Mouse (Mus musculus): ENCODE data around the gene Itgam.
"Not testable (repeated sequence)": the region's sequence is repeated elsewhere in the genome, so short reads cannot be mapped to it uniquely, and the experiment has no call there.

The Itgam gene

DNA sequence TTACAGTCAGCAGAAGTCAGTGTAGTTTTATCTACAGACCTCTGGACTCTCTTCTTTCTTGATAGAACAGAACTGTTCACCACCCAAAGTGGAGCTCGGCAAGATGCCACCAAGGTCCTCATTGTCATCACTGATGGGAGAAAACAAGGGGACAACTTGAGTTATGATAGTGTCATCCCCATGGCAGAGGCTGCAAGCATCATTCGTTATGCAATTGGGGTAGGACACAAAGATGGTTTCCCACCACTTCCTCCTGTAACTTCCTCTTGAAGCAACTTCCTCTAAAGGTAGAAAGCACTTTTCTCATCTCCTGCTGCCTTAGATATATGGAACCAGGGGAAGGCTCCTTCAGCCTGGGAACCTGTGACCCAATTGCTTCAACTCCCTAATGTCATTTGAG, 71.2 kb downstream of the Itgam start:
- no peak for DNase-seq

DNA sequence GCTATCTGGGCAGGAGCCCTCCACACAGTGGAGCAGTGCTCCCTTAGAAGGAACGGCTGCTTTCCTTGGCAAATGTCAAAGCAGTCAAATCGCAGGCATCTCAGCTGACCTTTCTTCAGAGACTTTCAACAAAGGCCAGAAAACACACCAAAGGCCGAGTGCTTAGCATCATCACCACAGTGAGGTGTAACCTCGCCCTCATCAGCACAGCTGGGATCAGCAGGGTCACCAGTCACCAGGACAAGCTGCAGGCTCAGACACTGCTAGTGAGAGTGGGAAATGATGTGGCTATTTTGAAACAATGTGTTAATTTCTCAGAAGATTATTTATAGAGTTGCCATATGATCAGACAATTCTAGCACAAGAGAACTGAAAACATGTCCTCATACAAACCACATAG, 74.5 kb downstream of the Itgam start:
- DNase-seq = no peak

DNA sequence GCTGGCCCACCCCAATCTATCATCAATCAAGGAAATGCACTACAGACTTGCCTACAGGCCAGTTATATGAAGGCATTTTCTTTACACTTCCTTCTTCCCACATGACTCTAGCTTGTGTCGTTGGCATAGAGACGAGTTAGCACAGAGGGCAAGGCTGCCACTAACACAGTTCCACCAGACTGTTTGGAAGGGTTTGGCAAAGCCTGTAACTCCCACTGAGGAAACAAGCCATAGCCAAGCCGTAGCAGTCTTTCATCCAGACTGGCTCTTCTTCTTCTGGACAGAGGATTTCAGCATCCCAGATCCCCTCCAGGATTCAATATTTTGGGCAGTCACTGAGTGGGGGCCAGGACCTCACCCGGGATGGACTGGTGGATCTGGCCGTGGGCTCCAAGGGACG, 77.2 kb downstream of the Itgam start:
- no peak for DNase-seq

DNA sequence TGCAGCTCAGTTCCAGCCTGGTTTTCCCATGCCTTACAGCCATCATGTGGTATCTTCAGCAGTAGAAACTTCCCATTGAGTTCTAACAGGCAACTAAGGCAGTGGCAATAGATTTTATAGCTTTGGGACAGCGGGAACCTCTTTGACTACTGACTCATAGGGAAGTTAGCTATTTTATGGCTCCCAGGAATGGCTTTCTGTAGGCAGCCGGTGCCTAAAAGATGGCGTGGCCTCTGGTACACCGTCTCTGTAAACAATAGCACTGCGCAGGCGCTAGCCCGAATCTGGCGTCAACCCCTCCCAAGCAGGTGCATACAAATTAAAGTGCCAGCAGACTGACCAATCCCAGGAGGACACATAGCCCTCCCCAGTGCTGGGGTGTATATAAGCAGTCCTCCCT, 88.5 kb downstream of the Itgam start:
- no peak for DNase-seq

DNA sequence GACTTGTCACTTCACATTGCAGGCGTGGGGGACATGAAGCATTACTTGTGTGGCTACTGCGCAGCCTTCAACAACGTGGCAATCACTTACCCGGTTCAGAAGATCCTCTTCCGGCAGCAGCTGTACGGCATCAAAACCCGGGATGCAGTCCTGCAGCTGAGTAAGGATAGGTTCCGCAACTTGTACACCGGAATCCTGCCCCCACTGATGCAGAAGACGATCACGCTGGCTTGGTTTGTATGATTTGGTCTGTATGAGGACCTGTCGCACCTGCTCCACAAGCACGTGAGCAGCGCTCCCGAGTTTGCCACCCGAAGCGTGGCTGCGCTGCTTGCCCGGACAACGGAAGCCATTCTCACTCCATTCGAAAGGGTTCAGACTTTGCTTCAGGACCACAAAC, 91.6 kb downstream of the Itgam start, which contains the start of gene Itgad:
TSS of gene Itgad (plus strand) at position 301 of the 400 bp plus-strand sequence.
- DNase-seq = no peak

DNA sequence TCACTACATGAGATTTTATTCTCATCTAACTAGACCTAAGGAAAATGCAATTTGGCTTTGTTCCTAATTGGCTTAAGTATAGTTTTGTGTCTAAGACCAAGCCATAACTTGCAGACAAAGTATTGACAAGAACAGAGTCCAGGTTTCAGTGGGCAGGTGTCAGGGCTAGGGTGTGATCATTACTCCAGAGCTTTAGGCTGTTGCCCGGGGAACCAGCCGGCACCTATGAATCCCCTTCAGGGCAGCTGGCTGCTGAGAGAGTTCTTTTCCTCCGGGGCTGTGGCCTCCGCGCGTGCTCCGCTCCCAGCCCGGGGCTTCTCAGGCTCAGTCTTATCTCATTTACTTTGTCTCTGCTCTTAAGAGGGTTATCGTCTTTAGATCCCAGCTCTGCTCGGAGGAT, 92.5 kb downstream of the Itgam start:
- no peak for DNase-seq

DNA sequence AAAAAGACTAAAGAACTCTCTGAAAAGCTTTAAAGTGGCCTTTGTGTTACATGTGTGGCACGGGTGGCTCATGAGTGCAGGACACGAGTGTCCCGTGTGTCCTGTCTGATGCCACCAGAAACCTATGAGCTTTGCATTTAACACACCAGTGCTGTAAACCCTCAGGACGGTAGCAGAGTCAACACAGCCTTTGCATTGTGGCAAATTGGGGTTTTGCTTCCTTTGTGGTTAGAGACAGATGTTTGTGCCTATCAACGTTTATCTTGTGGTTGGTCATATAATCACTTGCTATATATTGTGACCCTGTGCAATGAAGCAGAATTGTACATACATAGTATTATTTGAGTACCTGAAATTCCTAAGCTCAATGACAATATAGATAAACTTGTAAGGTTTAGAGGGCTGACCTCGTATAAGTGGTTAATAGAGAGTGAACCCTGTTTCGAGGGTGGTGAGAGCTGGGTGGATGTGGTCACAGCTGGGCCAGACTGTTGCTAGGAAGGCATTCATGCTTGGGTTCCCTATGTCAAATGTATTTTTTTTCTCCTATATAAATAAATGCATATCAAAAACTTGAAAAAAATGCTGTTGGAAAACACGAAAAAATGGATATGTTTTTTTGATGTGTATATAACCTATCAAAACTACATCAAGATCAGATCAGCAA, 96.4 kb downstream of the Itgam start:
- DNase-seq = not testable (repeated sequence)

DNA sequence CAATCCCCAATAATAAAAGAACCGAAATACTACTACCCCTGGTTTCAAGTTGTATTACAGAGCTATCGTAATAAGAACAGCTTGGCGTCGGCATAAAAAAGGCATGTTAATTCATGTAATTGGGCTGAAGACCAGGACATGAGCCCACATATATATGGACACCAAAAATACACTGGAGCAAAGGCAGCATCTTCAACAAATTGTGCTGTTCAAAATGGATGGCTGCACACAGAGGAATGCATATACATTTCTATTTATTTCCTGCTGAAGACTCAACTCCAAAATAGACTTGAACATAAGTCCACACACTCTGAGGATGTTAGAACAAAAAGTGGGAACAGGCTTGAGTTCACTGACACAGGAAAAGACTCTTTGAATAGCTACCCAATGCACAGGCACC, 101.6 kb downstream of the Itgam start:
- no peak for DNase-seq

DNA sequence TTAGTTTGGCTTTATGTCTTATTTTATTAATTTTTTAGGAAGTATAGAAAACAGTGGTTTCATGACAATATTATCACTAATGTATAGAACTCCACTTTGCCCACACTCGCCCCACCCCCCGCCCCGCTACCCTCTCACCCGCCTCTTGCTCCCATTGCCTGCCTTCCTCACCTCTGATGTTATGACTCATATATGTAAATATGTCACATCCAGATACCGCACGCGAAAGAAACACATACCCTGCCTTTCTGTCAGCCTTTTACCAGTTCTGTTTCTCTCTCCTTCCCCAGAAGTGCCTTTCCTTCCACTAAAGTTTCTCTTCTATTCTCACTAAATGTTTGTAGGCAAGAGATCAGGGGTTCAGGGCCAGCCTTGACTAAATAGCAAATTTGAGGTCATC, 104.0 kb downstream of the Itgam start:
- DNase-seq = no peak

Data from kidney, postnatal 14 days (tissue).